ENCODE assay signal across 32 mouse cellular contexts in genomic region chr7:99097128-99097527, GRCm38 (mm10).
"Had no signal": no experiment of that assay in that cellular context is flagged by ENCODE, and none has a peak within 500 bp of the region (broad histone marks: within the 10 kb centered on the region; RNA-seq: fewer than 3 reads in every experiment).

No protein-coding gene starts in this region.

- H3K4me3 ChIP-seq: left cerebral cortex, adult 2 months; limb, embryonic 10.5 days; limb, embryonic 12.5 days; limb, embryonic 13.5 days; limb, embryonic 15.5 days; liver, embryonic 12.5 days; liver, embryonic 13.5 days; liver, embryonic 15.5 days; lung, embryonic 15.5 days; megakaryocyte, embryonic 14.5 days; midbrain, embryonic 10.5 days; midbrain, embryonic 12.5 days; midbrain, embryonic 13.5 days; midbrain, embryonic 15.5 days; myocyte; neural tube, embryonic 12.5 days had no signal

- H3K9ac ChIP-seq: limb, embryonic 12.5 days; limb, embryonic 13.5 days; limb, embryonic 15.5 days; liver, embryonic 12.5 days; liver, embryonic 13.5 days; liver, embryonic 14.5 days; liver, embryonic 15.5 days; lung, embryonic 14.5 days; lung, embryonic 15.5 days; midbrain, embryonic 12.5 days; midbrain, embryonic 13.5 days; midbrain, embryonic 15.5 days; neural tube, embryonic 12.5 days had no signal

- H3K36me3 ChIP-seq: midbrain, embryonic 15.5 days had no signal

- ATAC-seq: liver, embryonic 12.5 days; lung, postnatal 0 days; midbrain, embryonic 13.5 days; midbrain, embryonic 15.5 days; midbrain, embryonic 16.5 days had no signal

- H3K4me2 ChIP-seq: limb, embryonic 12.5 days; limb, embryonic 13.5 days; limb, embryonic 15.5 days; liver, embryonic 11.5 days; liver, embryonic 12.5 days; liver, embryonic 13.5 days; liver, embryonic 15.5 days; lung, embryonic 14.5 days; lung, embryonic 15.5 days; midbrain, embryonic 11.5 days; midbrain, embryonic 12.5 days; midbrain, embryonic 13.5 days; midbrain, embryonic 15.5 days; neural tube, embryonic 12.5 days had no signal

- DNase-seq: left cerebral cortex, postnatal 4 days; liver; liver, embryonic 13.5 days; lung, adult 18-20 months; lung, adult 2 months; lung, embryonic 14.5 days; lung, postnatal 10 days; lung, postnatal 14 days; lung, postnatal 36 days; lung, postnatal 4 days; midbrain, embryonic 14.5 days had no signal

- H3K27me3 ChIP-seq: limb, embryonic 12.5 days; limb, embryonic 13.5 days; limb, embryonic 15.5 days; liver, embryonic 12.5 days; liver, embryonic 13.5 days; liver, embryonic 15.5 days; lung, embryonic 15.5 days; megakaryocyte, embryonic 14.5 days; midbrain, embryonic 12.5 days; midbrain, embryonic 13.5 days; midbrain, embryonic 15.5 days; neural tube, embryonic 12.5 days had no signal

- H3K9me3 ChIP-seq: limb, embryonic 10.5 days; limb, embryonic 12.5 days; limb, embryonic 13.5 days; limb, embryonic 15.5 days; liver, embryonic 12.5 days; liver, embryonic 13.5 days; liver, embryonic 15.5 days; lung, embryonic 15.5 days; megakaryocyte, embryonic 14.5 days; midbrain, embryonic 10.5 days; midbrain, embryonic 12.5 days; midbrain, embryonic 13.5 days; midbrain, embryonic 15.5 days; neural tube, embryonic 12.5 days had no signal

- H3K27ac ChIP-seq: left cerebral cortex, adult 2 months; limb, embryonic 10.5 days; limb, embryonic 12.5 days; limb, embryonic 13.5 days; limb, embryonic 15.5 days; liver, embryonic 12.5 days; liver, embryonic 13.5 days; liver, embryonic 14.5 days; liver, embryonic 15.5 days; lung, embryonic 15.5 days; macrophage; midbrain, embryonic 10.5 days; midbrain, embryonic 12.5 days; midbrain, embryonic 13.5 days; midbrain, embryonic 15.5 days; neural tube, embryonic 12.5 days had no signal
